Mouse (Mus musculus) layer of hippocampus, postnatal 36 days (tissue): ENCODE measurements around the gene Metap1. TPM values are rescaled to one million over a fixed set of nuclear protein-coding genes. Genes with fewer than 3 reads are reported as not detected.

ENCODE experiments used
- DNase-seq, 2 experiments: peaks; one replicate each; pipeline ENCODE4 v3.0.0; 2022
- total RNA-seq, 2 experiments: library from RNA; stranded (reverse); gene quantifications; 2 replicates each; pipeline ENCODE4 v1.2.3; 2021

Metap1 gene
- 10 to 100 TPM; 45.6 to 50.6 TPM for total RNA-seq

DNA sequence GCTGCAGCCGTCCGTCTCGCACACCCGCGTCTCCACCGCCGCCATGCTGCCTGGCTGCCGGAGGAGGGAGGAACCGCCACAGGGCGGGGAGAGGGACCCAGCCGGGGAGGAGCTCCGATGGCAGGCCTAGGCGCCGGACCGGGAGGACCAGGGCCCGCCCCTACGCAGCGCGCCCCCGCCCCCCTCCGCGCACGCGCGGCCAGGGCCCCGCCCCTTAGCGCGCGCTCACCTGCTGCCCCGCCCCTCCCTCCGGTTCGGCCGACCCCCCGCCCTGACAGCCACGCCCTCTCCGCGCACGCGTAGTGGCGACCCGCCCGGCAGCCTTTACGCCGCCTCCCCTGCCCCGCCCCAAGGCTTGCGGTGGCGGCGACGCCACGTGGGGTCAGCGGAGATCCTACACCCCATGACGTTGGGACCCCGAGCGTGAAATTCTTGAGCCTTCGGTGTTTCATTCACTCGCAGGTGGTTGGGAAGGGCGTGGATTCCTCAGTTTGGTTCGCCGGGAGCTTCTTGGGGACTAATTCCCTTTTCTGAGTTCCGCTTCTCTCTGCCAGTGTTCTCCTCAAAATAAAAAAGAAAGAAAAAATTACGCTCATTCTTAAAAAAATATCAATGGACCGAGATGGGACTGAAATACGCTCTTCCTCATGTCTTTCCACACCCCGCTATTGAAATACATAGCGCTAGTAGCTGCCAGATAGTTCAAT, at the start of gene Metap1:
Gene Metap1 (minus strand): TSS at position 189 of the 707 bp plus-strand sequence.
- DNase-seq = peak; percentile 94 to 95

- no peak for DNase-seq
These were observed 46.7 kb upstream of the Metap1 start for GRCm38 (mm10) chr3:138536031-138536430.

DNA sequence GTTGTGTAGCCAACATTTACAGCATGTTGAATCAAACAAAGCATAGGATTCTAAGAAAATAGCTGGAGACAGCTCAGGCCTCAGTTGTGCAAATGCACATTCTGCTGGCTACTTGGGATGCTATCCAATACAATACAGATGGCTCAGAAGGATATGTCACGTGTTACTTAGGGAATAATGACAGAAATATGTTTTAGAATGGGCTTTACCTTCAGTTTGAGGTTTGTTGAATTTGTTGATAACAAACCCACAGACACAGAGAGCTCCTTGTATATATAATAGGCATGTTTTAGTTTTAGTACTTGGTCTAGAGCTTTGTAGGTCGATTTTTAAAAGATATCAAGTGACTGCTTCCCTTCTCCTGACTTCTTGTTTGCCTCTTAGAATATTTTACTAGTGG, 43.4 kb upstream of the Metap1 start:
- DNase-seq = no peak

DNA sequence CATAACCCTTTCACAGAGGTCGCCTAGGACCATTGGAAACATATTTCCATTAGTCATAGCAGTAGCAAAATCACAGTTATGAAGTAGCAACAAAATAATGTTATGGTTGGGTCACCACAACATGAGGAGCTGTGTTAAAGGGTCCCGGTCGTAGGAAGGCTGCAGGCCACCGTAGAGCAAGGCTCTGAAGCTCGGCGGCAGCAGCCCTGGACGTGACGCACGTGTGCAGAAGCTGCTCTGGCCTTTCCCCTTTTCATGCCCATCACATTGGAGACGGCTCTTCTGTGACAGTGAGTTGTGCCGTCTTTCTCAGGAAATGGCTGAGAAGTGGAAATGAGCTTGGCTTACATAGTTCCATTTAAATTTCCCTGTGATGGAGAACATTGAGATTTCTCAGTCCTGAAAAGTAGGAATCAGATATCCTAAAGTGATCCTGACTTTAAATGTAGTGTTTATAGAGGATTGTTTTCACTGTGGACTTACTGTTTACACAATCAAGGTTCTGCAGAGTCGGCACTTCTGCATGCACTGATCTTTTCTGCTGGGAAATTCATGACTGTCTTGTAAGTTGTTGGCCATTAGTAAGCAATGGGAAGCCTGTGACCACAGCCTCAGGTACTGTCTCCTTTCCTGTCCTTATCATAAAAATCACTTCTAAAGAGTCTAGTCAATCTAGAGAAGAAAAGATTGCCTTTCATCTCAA, 42.3 kb upstream of the Metap1 start:
- no peak for DNase-seq

- DNase-seq = no peak
These were observed 41.5 kb upstream of the Metap1 start for GRCm38 (mm10) chr3:138530578-138531478.

GRCm38 (mm10) chr3:138528265-138528664, 39.0 kb upstream of the Metap1 start:
- no peak for DNase-seq

GRCm38 (mm10) chr3:138527667-138528231, 38.4 kb upstream of the Metap1 start:
- DNase-seq = peak; percentile 47 to 57

- peak; percentile 96 to 97 for DNase-seq
These were observed 37.8 kb upstream of the Metap1 start for GRCm38 (mm10) chr3:138526916-138527666.

DNA sequence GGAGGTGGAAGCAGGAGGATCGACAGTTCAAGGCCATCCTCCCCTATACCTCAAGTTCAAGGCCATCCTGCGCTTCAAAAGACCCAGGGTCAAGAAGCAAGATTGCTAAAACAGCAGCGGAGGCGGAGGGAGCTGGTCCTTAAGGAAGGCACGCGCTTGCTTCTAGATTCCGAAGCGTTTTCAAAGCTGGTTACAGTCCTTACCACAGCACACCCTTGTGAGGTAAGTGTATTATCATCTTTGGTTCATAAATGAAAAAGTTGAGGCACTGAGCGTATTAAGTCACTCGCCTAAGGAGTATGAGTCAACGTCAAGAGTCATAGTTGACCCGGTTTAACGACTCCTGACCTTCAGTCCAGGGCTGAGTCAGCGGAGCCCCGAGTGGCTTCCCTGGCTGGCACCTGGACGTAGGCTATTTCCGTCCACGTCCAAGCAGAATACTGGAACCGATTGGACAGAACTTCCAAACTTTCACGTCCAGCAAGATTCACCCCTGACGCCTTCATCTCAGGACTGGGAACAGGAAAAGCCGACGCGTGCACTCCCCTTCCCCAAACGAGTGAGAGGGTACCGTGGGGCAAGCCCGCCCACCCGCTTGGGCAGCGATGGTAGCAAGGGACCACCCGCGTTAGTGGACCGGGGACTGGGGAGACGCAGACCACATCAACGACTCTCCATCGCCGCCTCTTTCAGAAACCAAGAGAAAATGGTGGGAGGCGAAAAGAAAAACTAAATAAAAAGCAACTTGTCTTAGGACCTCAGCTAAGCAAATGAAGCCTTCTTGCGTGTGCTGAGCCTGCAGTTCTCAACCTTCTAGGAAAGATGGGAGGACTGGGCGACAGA, 37.0 kb upstream of the Metap1 start, which contains the start of gene Eif4e:
Gene Eif4e (plus strand): TSS at position 107 of the 843 bp plus-strand sequence.
- no peak for DNase-seq

GRCm38 (mm10) chr3:138525494-138525893, 36.2 kb upstream of the Metap1 start:
- no peak for DNase-seq

GRCm38 (mm10) chr3:138523956-138524355, 34.6 kb upstream of the Metap1 start:
- DNase-seq = no peak

- DNase-seq = no peak
These were observed 29.9 kb upstream of the Metap1 start for GRCm38 (mm10) chr3:138519218-138519617.

- DNase-seq = no peak
These were observed 28.6 kb upstream of the Metap1 start for GRCm38 (mm10) chr3:138517881-138518280.

GRCm38 (mm10) chr3:138515656-138516370, 26.5 kb upstream of the Metap1 start:
- no peak for DNase-seq

DNA sequence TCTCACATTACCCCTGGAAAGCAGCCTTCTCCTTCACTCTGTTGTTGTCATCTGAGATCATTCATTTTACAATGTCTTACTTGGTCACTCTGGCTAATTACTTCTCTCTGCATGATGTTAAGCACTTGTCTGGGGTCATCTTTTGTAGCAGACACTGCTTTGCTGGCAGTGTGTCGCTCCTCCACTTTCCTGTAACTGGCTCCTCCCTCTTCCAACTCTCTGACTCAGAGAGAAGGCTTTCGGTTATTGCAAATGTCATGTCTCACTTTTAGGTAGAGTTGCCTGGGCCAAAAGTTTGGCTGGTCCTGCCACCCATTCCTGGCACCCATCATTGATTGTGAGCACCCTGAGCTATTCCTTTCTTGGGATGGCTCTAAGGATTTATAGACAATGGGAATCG, 25.4 kb upstream of the Metap1 start:
- no peak for DNase-seq

GRCm38 (mm10) chr3:138513243-138513642, 23.9 kb upstream of the Metap1 start:
- DNase-seq = no peak

DNA sequence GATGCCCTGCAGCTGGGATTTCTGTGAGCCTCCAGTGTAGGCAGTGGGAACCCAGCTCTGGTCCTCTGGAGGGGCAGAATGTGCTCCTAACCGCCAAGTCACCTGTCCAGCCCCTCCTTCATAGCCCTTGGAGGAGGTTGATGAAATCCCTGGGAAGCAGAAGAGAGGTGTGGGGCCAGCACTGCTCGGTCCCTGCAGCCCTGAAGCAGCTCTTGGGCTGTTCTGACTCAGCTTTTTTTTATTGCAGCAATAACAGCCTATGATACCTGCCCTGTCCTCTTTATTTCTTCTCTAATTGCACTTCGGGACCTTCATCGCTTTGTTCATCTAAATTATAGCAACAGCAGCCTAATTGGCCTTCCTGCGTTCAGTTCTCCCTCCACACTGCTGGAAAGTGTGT, 21.2 kb upstream of the Metap1 start:
- no peak for DNase-seq

- DNase-seq = no peak
These were observed 20.3 kb upstream of the Metap1 start for GRCm38 (mm10) chr3:138509581-138509980.

GRCm38 (mm10) chr3:138506749-138507148, 17.4 kb upstream of the Metap1 start:
- no peak for DNase-seq

GRCm38 (mm10) chr3:138503754-138504153, 14.4 kb upstream of the Metap1 start:
- DNase-seq = no peak
